Mouse (Mus musculus): ENCODE data around the gene Aida.

DNA sequence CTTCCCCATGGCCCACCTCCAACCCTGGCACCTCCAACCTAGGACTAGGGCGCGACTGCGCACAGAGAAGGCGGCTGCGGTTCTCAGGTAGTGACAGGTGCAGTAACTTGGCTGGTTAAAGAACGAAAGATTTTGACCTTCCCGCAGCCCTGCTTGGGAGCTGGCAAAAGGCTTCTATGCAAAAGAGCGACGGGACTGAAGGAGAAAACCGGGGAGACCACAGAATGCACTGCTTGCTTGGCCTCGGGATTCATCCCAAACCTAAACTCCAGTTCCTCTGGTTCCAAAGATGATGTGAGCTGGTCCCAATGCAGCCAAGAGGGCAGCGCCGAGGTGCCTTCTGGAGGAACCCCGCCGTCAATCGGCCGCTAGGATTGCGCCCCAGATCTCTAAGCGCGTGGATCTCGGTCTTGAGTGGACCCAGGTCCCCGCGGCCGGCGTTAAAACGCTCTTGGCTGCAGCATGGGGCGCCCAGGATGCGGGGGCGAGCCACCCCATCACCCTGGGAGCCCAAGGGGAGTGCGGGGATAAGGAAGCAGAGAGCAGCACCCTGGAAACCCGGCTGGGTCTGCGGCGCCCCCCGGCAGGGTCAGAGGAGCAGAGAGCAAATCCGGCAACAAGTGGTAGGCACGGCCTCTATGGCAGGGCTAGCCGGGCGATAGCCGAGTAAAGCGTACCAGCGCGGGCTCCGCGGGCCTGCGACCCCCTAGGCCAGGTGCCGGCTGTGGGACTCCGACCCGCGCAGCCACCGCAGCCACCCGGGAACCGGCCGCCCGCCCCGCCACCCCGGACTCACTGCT, 72.4 kb downstream of the Aida start:
- TF ChIP-seq POLR2A (IDR thresholded peaks at IDR 0.05; ENCODE audit: insufficient read depth, low read depth, low read length) (no peak), CTCF (IDR thresholded peaks at IDR 0.05; ENCODE audit: insufficient read depth, low read depth, low read length) (no peak)
